ENCODE assay signal across 12 mouse cellular contexts in genomic region chr3:145864713-145865233, GRCm38 (mm10). TPM values are rescaled to one million over a fixed set of nuclear protein-coding genes. Genes with fewer than 3 reads are reported as not detected.
DNase-seq lines count a peak whose midpoint lies in the region; ATAC-seq lines count a peak whose summit lies in the region.
"Had no signal": no experiment of that assay in that cellular context is flagged by ENCODE, and none has a peak within 500 bp of the region (broad histone marks: within the 10 kb centered on the region; RNA-seq: fewer than 3 reads in every experiment).

No protein-coding gene starts in this region.

- no peak overlapping the region for H3K9ac ChIP-seq in forebrain, embryonic 12.5 days
- H3K9ac ChIP-seq in midbrain, embryonic 16.5 days (ENCODE audit: low read depth, low read length) = no peak overlapping the region
- no peak overlapping the region for H3K9ac ChIP-seq in heart, embryonic 15.5 days
- H3K9ac ChIP-seq: midbrain, embryonic 12.5 days had no signal

- H3K9me3 ChIP-seq in forebrain, embryonic 12.5 days = no peaks in the 10 kb centered on the region
- H3K9me3 ChIP-seq in forebrain, embryonic 10.5 days = no peaks in the 10 kb centered on the region
- no peaks in the 10 kb centered on the region for H3K9me3 ChIP-seq in midbrain, embryonic 16.5 days (replicated peaks; ENCODE audit: control insufficient read depth, low read length, poor library complexity, severe bottlenecking)
- H3K9me3 ChIP-seq in midbrain, embryonic 10.5 days (replicated peaks) = no peaks in the 10 kb centered on the region
- no peaks in the 10 kb centered on the region for H3K9me3 ChIP-seq in heart, embryonic 15.5 days (replicated peaks)
- H3K9me3 ChIP-seq: midbrain, embryonic 12.5 days had no signal

- no peak overlapping the region for H3K4me3 ChIP-seq in forebrain, embryonic 12.5 days (replicated peaks)
- H3K4me3 ChIP-seq in forebrain, embryonic 10.5 days = no peak overlapping the region
- no peak overlapping the region for H3K4me3 ChIP-seq in midbrain, embryonic 16.5 days (ENCODE audit: low read depth, low read length)
- no peak overlapping the region for H3K4me3 ChIP-seq in midbrain, embryonic 10.5 days
- no peak overlapping the region for H3K4me3 ChIP-seq in heart, embryonic 15.5 days
- H3K4me3 ChIP-seq: erythroblast, embryonic 14.5 days; midbrain, embryonic 12.5 days had no signal

- H3K36me3 ChIP-seq in forebrain, embryonic 12.5 days (replicated peaks) = no peaks in the 10 kb centered on the region
- no peaks in the 10 kb centered on the region for H3K36me3 ChIP-seq in forebrain, embryonic 10.5 days (replicated peaks)
- H3K36me3 ChIP-seq in midbrain, embryonic 16.5 days (ENCODE audit: control insufficient read depth, insufficient read depth, low read length) = no peaks in the 10 kb centered on the region
- H3K36me3 ChIP-seq in midbrain, embryonic 10.5 days = no peaks in the 10 kb centered on the region
- H3K36me3 ChIP-seq in heart, embryonic 15.5 days = no peaks in the 10 kb centered on the region
- H3K36me3 ChIP-seq: midbrain, embryonic 12.5 days had no signal

- no peak overlapping the region for H3K4me2 ChIP-seq in forebrain, embryonic 12.5 days
- H3K4me2 ChIP-seq in midbrain, embryonic 16.5 days (ENCODE audit: low read length) = no peak overlapping the region
- H3K4me2 ChIP-seq in heart, embryonic 15.5 days = no peak overlapping the region
- H3K4me2 ChIP-seq: midbrain, embryonic 12.5 days had no signal

- intact Hi-C loops in left cerebral cortex, postnatal 10 days (cut with DNase I) = no loop called here

- 0 out of 2 replicates have a peak, but pooled peaks have one; percentile 14 for ATAC-seq in forebrain, embryonic 12.5 days (ENCODE audit: low FRiP score)
- peak; percentile 45; the same call in 1 of the 2 replicates for ATAC-seq in midbrain, embryonic 16.5 days
- peak; percentile 47; the same call in 1 of the 2 replicates for ATAC-seq in heart, embryonic 15.5 days (replicated peaks; ENCODE audit: insufficient number of reproducible peaks, insufficient read depth, low FRiP score, low read depth)
- ATAC-seq: CD4-positive, CD25-positive, alpha-beta regulatory T cell, adult 4 months had no signal

- 88% methylated on average over 7 of the region's 10 CpGs for WGBS in forebrain, embryonic 12.5 days
- WGBS in forebrain, embryonic 10.5 days = 93% methylated on average over 7 of the region's 10 CpGs
- WGBS in midbrain, embryonic 16.5 days = 90% methylated on average over 5 of the region's 10 CpGs
- 96% methylated on average over 7 of the region's 10 CpGs for WGBS in midbrain, embryonic 10.5 days
- WGBS in heart, embryonic 15.5 days = 69% methylated on average over 7 of the region's 10 CpGs

- no peak overlapping the region for H3K27ac ChIP-seq in forebrain, embryonic 12.5 days
- no peak overlapping the region for H3K27ac ChIP-seq in forebrain, embryonic 10.5 days
- no peak overlapping the region for H3K27ac ChIP-seq in midbrain, embryonic 16.5 days (ENCODE audit: low read length)
- H3K27ac ChIP-seq in midbrain, embryonic 10.5 days (replicated peaks) = no peak overlapping the region
- peak overlapping the region; percentile 67 for H3K27ac ChIP-seq in heart, embryonic 15.5 days
- H3K27ac ChIP-seq: midbrain, embryonic 12.5 days had no signal

- no peaks in the 10 kb centered on the region for H3K27me3 ChIP-seq in forebrain, embryonic 12.5 days
- no peaks in the 10 kb centered on the region for H3K27me3 ChIP-seq in forebrain, embryonic 10.5 days (ENCODE audit: poor library complexity, severe bottlenecking)
- H3K27me3 ChIP-seq in midbrain, embryonic 16.5 days (ENCODE audit: control insufficient read depth, insufficient read depth, low read depth, low read length) = no peaks in the 10 kb centered on the region
- no peaks in the 10 kb centered on the region for H3K27me3 ChIP-seq in midbrain, embryonic 10.5 days (ENCODE audit: low read depth, poor library complexity, severe bottlenecking)
- no peaks in the 10 kb centered on the region for H3K27me3 ChIP-seq in heart, embryonic 15.5 days
- H3K27me3 ChIP-seq: midbrain, embryonic 12.5 days had no signal

- DNase-seq in forebrain, embryonic 10.5 days (ENCODE audit: extremely low spot score, low spot score) = no peak
- DNase-seq in midbrain, embryonic 10.5 days (ENCODE audit: low spot score) = no peak
- peak; percentile 52 for DNase-seq in lung, postnatal 10 days
- no peak for DNase-seq in left cerebral cortex, postnatal 10 days (ENCODE audit: extremely low spot score in 1 of 2, low spot score in 2 of 2)
- DNase-seq in cerebellum, adult 11-12 months = no peak
- DNase-seq: layer of hippocampus, postnatal 36 days had no signal

- H3K4me1 ChIP-seq in forebrain, embryonic 12.5 days = peaks cover 2% of the 10 kb centered on the region; the same call in 1 of the 2 replicates
- H3K4me1 ChIP-seq in forebrain, embryonic 10.5 days = no peaks in the 10 kb centered on the region
- H3K4me1 ChIP-seq in midbrain, embryonic 16.5 days (ENCODE audit: control insufficient read depth, insufficient read depth, low read length) = peaks cover 4% of the 10 kb centered on the region; the same call in 1 of the 2 replicates
- no peaks in the 10 kb centered on the region for H3K4me1 ChIP-seq in midbrain, embryonic 10.5 days
- peaks cover 21% of the 10 kb centered on the region for H3K4me1 ChIP-seq in heart, embryonic 15.5 days (replicated peaks)

RNA-seq across cellular contexts. Expression of gene Bcl10, which starts 57.8 kb away (rescaled TPM):
- 50.7 and 50.8 TPM in 2 replicates for polyA plus RNA-seq in forebrain, embryonic 12.5 days (2016; fragmentation: Nextera tagmentation; extraction: Ambion mirVana)
- 46.5 and 46.8 TPM in 2 replicates for polyA plus RNA-seq in forebrain, embryonic 10.5 days (2016; fragmentation: Nextera tagmentation; extraction: Ambion mirVana)
- polyA plus RNA-seq in midbrain, embryonic 16.5 days (2015; fragmentation: Nextera tagmentation; extraction: Ambion mirVana) = 30.2 and 32.6 TPM in 2 replicates
- 43.9 and 44.3 TPM in 2 replicates for polyA plus RNA-seq in midbrain, embryonic 10.5 days (2016; fragmentation: Nextera tagmentation; extraction: Ambion mirVana)
- 38.2 and 38.5 TPM in 2 replicates for polyA plus RNA-seq in heart, embryonic 15.5 days (2015; fragmentation: Nextera tagmentation; extraction: Ambion mirVana)
- total RNA-seq in left cerebral cortex, postnatal 10 days (2021) = 10 to 100 TPM; 15.8 to 16.2 TPM
